Mouse (Mus musculus) adrenal gland, postnatal 36 days (tissue): ENCODE measurements at regions not wholly inside any gene's neighbourhood (a gene's known extent, or its start where the extent isn't known, plus 50 kb on each side); places are given as distances from the start of the nearest gene placed in this dataset.
A peak's percentile ranks its signal among the peaks of the same experiment; 100 is the strongest.

Source experiments
- DNase-seq, 2 experiments: peaks; one replicate each; pipeline ENCODE4 v3.0.0; 2021; ENCODE audit warnings: mixed read lengths in 1 of 2

GRCm38 (mm10) chr6:102005627-102006026, 567.3 kb downstream of the Cntn3 start:
- no peak for DNase-seq

DNA sequence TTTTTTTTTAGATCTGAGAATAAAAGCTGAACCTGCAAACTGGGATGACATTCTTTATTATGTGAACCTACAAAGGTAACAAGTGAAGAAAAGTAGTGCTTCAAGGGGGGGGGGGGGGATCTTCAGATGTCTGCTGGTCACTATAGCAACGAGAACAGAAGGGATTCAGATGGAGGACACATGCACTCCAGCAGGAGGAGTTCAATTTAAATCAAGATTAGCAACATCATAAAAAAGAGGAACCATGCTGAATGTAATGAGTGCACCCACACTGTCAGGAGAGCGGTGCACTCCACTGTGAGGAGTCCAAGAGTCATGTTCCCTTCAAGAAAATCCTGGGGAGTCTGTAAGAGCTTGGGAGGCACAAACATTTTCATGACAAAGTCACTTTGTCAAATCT, 574.7 kb downstream of the Cntn3 start:
- no peak for DNase-seq

DNA sequence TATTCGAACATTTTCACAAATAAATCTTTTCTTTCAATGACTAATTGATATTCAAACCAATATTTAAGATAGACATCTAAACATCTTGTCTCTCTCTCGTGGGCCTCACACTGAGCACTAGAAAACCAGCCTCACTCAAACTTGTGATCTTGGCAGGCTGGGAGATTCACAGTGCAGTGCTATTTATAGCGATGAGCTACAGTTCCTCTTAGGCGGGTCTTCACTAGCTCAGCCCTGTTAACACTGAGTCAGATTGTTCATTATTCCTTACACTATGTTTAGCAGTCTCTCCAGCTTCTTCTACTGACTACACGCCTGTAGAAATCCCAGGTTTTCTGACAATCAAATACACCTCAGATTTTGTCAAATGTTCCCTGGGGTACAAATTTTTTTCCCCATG, 575.3 kb downstream of the Cntn3 start:
- DNase-seq, result no peak

GRCm38 (mm10) chr6:101992815-101993214, 580.1 kb downstream of the Cntn3 start:
- no peak for DNase-seq

DNA sequence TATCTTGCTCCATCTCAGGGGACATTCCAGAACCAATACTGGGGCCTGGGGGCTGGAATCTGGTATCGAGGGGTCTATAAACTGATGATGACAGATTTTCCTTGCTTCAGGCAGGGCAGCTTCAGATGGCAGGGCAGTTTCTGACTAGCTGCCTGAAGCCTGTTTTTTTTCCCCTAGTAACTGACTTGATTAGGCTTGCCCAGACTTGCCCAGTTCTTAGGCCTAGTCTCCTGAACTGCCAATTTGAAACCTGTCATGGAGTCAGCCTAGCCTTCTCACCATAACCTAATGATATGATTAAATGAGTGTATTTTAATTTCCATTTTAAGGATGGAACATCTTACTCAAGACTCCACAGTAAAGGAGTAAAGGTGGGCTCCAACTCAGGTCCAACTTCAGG, 591.2 kb downstream of the Cntn3 start:
- DNase-seq, result no peak

DNA sequence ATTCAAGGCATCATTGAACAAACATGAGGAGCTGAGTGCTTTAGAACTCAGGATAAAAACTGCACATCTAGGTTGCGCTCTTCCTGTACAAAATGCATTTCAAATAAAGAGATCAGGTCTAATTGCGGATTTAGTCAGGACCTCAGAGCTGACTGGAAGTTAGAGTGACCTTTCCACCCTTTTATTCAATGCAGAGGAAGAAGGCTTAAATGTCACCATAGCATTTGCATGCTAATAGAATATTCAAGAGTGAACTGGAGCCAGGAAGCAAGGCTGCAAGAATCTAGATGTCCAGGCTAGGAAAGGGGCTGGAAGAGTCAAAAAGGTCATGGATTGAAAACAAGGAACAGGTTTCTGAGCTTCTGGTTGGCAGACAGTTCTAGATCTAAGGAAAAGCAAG, 593.7 kb downstream of the Cntn3 start:
- DNase-seq, result no peak

GRCm38 (mm10) chr6:101964941-101965340, 587.2 kb upstream of the Pdzrn3 start:
- DNase-seq, result no peak

DNA sequence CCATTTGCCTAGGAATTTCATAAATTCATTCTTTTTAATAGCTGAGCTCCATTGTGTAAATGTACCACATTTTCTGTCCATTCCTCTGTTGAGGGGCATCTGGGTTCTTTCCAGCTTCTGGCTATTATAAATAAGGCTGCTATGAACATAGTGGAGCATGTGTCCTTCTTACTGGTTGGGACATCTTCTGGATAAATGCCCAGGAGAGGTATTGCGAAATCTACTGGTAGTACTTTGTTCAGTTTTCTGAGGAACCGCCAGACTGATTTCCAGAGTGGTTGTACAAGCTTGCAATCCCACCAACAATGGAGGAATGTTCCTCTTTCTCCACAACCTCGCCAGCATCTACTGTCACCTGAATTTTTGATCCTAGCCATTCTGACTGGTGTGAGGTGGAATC, 583.8 kb upstream of the Pdzrn3 start:
- peak; percentile 28 to 68 for DNase-seq

- DNase-seq, result no peak
Observed at GRCm38 (mm10) chr6:101949681-101950080, 572.0 kb upstream of the Pdzrn3 start.

GRCm38 (mm10) chr6:101948950-101949349, 571.3 kb upstream of the Pdzrn3 start:
- DNase-seq, result peak; percentile 3 to 21

DNA sequence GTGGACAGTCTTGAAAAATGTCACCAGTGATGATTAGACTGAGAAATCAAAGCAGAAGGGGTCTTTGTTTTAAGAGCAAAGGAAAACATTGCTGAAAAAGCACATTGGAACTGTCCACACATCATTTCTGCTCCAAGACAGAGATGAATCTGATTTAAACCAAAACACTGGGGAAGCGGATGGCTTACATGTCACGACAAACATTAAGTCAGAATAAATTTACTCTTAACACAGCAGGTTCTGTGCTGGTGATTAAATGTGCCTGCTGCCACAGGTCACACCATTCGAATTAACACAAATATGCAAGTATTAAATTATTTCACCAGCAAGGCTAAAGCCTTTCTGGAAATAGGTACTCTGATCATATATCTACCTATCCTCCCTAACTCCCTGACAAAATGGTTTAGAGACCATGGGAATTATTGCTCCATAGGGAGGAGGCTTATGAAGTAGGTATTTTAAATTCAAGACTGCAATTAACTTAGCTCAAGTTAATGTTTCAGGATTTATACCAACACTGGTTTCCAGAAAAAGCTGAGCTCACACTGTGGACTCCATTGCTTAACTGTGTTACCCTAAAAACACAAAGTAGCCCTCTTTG, 562.7 kb upstream of the Pdzrn3 start:
- DNase-seq, result no peak

GRCm38 (mm10) chr6:101938393-101938985, 560.8 kb upstream of the Pdzrn3 start:
- no peak for DNase-seq

DNA sequence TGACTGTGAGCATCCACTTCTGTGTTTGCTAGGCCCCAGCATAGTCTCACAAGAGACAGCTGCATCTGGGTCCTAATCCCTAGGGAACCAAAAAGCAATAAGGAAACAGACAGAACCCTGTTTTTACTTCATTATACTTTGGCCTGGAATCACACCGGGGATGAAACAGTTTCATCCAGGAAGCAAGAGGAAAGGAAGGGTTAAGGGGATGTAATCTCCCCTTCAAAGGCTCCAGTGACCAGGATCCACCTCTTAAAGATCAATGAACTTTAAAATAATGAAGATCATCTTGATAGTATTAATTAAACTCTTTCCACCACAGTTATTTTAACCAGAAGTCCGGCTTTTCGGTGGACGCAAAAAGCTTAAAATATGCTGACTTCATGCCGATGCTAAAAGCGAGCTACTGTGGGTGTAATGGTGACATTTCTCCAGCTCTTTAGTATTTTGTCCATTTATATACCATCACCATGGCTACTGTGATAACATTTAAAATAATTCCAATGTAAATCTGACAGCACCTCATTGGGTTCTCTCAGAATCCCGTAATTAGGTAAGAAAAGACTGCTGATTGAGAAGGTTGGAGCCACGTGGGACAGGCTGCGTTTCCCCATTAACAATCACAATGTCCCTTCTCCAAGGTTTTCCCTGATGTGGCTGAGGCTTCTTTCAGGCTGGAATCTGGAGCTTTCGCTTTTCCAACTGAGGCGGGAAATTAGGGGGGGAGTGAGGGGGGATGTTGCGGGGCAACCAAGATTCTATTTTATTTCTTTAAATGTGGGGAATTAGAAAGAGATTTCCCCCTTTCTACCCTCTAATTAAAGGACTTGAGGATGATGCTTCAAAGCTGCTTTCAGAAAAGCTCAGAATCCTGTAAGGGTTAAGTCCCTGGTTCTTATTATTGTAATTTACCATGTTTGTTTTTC, 560.0 kb upstream of the Pdzrn3 start:
- no peak for DNase-seq

DNA sequence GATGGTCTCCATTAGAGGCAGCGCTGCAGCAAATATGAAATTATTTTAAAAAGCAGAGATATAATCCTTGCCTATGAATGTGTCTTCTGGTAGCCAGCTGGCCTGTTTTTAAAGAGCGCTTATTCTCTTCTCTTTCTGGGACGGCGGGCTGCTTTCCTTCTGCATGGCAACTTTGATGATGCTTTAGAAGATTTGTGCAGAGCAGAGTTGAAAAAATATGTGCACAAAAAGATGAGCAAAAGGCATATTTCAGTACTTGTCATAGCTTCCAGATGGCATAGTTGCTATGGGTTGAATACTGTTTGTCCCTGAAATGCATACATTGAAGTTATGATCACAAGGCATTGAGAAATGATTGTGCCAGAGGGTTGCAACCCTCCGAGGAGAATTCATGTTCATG, 554.1 kb upstream of the Pdzrn3 start:
- no peak for DNase-seq

DNA sequence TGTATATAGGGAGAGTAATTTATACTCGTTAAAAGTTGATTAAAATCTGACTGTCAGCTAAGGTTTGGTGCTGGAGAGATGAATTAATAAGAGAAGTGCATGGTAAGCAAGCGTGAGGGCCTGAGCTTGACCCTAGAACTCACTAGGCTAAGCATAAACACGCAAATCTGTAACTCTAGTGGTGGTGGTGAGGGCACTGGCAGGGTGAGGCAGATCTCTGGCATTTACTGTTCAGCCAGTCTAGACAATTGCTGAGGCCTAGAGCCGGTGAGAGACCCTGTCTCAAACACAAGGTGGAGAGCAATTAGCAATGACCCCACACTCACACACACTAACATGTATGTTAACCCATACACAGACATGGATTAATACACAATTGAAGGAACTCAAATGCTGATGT, 544.0 kb upstream of the Pdzrn3 start:
- no peak for DNase-seq

DNA sequence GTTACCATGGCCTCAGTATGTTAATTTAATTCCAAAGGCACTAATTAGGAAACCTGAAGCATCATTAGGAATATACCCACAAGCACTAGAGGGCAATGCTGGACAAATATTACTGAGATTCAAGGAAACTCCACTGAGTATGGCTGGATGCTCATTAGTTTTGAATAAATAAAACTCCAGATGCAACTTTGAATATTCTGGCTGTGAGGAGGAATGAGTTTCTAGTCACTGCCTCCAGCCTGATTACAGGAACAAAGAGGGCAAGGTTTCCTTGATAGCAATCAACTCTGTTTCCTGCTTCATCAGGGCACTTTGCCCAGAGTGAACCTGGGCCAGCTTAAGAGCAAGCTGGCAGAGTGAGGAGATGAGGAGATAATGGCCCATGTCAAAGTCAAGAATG, 543.5 kb upstream of the Pdzrn3 start:
- DNase-seq, result no peak

DNA sequence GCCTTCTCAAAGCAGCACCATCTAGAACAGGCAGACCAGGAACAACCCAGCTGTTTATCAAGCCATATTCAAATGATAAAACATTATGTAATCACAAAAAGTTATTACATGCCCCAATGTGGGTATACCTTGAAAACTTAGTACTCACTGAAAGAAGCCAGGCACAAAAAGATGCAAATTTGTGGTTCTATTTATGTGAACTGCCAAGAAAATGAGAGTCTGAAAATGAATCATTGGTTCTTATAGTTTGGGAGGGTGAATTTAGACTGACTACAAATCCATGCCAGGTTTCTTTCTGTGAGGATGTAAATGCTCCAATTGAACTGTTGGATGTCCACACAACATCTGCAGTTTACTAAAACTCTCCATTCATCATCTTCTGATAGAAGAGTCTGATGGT, 541.2 kb upstream of the Pdzrn3 start:
- no peak for DNase-seq

DNA sequence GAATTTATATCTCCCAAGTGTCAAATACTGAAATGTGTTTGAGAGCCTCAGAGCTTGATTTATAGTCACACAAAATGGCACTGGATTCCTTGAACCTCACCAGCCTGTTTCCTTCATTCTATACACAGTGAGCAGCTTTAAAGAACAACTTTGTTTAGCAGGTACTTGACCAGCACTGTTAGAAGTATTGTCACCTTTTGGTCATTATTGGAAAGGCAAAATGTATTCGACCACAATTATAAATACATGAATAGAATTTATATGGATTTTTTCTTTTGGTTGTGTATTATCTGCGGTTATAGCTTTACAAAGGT, 527.3 kb upstream of the Pdzrn3 start:
- DNase-seq, result no peak

GRCm38 (mm10) chr6:101904234-101905028, 526.7 kb upstream of the Pdzrn3 start:
- DNase-seq, result no peak

GRCm38 (mm10) chr6:101902276-101902675, 524.6 kb upstream of the Pdzrn3 start:
- DNase-seq, result no peak

- DNase-seq, result no peak
Observed at GRCm38 (mm10) chr6:101898544-101898943, 520.8 kb upstream of the Pdzrn3 start.

DNA sequence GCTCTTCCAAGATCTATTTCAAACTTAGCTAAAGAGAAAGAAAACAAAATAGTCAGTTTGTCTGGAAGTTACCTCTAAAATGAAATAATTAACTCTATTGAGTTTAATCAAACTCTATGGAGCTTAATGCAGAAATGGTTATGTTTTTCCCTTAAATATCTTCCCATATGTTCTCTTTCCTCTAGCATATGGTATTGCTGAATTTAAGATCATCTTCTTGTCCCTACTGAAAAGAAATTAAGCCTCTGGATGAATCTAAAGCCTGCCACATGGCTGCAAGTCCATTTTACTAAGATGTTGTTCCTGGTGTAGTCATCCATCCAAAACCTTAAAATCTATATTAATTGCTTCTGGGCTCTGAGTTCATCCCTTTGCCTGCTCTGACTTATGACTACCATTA, 513.0 kb upstream of the Pdzrn3 start:
- no peak for DNase-seq

- no peak for DNase-seq
Observed at GRCm38 (mm10) chr6:101882938-101883337, 505.2 kb upstream of the Pdzrn3 start.
